Mouse (Mus musculus) cerebellum, postnatal 36 days (tissue): ENCODE results near the gene B4galt3.
"Not testable (repeated sequence)": the region's sequence is repeated elsewhere in the genome, so short reads cannot be mapped to it uniquely, and the experiment has no call there.

Experiments
- DNase-seq, 2 experiments: peaks; one replicate each; pipeline ENCODE4 v3.0.0; 2021 to 2022; ENCODE audit warnings: mixed read lengths in 2 of 2

B4galt3 gene

DNA sequence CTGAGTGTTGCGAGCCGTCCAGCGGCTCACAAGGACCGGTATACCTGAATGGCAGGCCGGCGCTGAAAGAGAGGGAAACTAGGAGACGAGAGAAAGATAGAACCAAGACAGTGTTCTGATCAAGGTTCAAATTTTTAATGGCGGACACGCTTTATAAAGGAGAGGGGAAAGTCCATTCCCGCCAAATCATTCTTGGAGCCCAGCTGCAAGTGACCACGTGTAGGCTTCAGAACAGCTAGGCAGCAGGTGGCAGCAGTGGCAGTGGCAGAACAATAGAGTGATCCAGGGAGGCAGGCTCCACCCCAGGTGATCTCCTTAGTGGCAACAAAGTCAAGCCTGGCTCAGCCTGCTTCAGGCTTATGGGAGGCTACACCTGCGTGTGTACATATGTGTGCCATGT, 28.2 kb upstream of the B4galt3 start:
- not testable (repeated sequence) for DNase-seq

DNA sequence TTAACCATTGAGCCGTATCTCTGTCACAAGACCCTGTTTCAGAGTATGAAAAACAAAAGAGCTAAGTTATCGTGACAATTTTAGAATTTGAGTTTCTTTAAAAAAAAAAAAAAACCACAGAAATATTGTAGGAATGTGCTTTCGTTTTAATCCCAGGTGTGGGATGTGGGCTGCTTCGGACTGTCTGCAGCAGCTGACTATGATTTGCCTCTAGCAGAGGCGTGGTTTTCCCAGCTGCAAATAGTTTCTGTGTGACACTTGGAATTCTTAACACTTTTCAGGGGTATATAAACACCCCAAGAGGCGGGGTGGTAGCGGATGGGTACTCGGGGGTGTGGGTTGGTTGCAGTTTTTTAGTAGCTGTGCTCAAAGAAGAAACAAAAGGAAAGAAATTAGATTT, 24.8 kb upstream of the B4galt3 start:
- DNase-seq, result no peak

DNA sequence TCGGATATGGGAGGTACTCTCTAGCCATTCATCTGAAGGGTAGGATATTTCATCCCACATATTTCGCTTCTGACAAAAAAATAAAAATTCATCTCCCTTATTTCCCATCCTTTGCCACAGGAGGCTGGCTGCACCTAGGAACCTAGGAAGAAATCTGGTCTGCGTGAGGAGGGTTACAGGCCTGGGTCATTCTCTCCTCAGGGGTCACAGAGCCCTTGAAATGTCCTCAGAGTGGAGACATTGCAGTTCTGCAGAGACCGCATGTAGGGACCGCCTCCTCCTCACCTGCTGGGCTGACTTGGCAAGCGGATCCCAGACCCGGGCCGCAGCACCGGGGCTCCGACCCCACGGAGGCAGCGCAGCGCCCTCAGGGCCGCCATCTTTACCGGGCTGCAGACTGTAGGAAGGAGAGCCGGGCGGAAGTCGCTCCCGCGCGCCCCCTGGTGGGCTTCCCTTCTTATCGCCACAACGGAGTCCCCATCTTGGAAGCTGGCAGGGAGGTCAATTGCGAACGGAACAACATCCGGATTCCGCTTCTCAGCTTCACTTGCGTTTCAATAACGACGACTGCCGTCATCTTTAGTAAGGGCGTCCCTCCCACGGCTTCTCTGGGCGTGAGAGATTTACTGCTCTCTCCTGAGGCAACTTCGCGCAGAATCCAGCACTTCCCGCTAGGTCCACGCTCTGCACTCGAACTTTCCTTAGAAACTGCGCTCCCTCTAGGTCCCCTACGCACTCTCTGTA, 23.2 kb upstream of the B4galt3 start:
- DNase-seq, result peak; percentile 98 to 99

DNA sequence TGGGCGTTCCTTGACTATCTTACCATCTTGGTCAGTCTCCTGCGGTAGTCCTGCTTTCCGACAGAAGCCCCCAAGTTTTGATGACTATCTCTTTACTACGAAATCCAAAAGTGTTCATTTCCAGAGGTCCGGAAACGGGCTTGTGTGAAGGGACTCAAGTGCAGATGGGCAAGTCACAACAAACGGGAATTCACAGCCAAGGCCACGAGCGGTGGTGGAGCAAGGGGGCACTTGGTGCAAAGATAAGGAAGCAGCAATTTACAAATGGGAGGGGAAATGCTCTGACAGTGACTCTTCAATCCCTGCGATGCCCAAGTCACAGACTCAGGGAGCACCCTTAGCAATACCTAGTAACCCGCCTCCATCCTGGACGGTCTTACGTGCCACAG, 22.7 kb upstream of the B4galt3 start:
- DNase-seq, result no peak

DNA sequence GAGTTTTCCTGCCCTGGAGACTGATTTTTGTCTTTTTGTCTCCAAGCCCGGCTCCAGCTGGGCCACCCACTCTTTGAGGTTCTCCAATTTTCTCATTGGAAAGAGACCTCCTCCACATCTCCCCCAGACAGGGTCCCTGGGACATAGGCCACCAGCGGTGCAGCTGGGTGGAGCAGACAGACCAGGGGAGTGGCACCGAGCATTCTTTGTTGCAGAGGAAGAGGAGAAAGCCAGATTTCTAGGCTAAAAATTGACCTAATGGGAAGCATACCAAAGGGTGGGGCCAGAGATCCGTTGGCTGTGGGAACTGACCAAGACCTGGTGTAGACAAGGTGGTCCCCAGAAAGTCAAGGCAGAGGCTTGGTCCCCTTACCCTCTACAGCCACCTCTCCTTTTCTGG, 22.2 kb upstream of the B4galt3 start:
- DNase-seq, result no peak

DNA sequence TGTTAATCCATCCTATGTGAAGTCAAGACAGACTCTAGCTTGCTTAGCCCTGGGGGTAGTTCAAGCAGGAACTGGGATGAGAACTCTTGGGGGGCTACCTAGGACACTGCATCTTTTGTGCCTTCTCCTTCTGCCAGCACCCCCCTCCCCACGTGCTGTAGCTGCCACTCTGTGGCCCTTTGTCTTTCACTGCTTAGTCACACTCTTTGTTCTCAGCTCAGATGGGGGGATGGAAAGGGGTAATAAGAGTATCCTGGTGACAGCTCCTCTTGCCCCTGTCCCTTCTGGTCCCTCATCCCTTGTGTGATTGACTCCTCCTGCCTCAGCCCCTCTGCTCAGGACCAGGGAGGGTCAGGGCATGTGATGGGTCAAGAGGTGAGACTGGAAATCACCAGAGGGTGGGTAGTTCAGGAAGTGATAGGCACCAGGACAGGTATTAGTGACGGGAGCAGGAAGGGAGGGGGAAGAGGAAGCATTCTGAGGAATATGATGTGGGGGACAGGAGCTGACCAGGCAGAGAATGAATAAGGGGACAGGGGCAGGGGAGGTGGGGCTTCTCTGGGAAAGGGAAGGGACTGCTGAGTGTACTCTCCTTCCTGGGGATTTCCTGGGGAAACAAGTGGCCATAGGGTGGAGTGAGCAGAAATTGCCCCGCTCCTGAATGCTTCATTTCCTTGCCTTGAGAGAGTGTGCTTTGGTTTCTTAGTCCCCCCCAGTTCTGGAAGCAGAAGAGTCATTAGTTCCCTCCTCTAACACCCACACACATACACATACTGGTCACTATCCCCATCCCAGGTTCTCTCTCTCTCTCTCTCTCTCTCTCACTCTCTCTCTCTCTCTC, 21.5 kb upstream of the B4galt3 start:
- no peak for DNase-seq

DNA sequence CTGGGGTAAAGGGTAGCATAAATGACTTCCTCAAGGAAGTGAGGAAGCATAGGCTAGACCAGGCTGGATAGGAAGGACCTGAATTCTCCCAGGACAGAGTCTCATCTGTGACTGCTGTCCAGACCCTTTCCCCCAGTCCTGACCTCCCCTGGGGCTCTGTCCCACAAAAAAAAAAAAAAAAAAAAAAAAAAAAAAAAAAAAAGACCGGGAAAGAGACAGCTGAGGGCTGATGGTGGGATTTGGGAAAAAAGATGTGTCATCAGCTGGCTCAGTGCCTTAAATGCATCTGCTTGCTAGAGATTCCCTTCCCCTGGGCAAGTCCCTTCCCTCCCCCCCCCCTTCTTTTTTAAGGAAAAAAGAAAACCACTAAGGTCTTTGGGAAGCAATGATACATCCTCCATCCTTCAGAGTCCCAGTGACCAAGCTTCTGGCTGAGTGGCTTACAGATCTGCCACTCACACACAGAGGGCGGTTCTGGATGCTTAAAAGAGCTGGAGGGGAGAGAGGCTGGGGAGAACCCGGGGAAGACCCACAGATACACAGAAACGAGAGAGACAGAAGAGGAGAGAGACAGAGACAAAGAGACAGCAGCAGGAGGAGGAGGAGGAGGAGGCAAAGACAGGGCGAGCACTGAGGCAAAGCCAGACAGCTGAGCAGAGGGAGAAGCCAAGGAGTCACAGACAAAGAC, 20.1 kb upstream of the B4galt3 start, which contains the start of gene Adamts4:
Adamts4 (plus strand) TSS at position 509 of the 688 bp plus-strand sequence.
- peak in 1 of 2 experiments; percentile 30 for DNase-seq

DNA sequence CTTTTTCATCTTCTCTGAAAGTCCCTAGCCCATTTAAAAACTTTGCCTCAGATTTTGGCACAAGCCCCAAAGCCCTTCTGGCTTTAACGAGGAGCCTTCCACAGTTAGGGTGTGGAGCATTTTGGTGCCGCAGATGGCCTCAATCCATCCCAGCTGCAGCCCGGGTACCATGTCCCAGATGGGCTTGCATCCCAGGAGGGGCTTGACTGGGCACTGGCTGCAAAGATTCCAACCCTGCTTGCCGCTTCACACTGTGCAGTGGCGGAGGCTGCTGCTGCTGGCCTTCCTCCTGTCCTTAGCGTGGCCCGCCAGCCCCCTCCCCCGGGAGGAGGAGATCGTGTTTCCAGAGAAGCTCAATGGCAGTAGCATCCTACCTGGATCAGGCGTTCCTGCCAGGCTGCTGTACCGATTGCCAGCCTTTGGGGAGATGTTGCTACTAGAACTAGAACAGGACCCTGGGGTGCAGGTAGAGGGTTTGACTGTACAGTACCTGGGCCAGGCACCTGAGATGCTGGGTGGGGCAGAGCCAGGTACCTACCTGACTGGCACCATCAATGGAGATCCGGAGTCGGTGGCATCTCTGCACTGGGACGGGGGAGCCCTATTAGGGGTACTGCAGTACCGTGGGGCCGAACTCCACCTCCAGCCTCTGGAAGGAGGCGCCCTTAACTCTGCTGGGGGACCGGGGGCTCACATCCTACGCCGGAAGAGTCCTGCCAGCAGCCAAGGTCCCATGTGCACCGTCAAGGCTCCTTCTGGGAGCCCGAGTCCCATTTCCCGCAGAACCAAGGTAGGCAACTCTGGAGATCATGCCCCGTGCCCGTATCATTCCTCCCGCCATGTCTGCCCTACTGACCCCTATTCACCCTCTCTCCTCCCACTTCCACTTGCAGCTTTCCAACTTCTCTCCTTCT, 19.2 kb upstream of the B4galt3 start, which contains the start of gene Ndufs2:
Ndufs2 (minus strand) TSS at position 709 of the 914 bp plus-strand sequence.
- no peak for DNase-seq

DNA sequence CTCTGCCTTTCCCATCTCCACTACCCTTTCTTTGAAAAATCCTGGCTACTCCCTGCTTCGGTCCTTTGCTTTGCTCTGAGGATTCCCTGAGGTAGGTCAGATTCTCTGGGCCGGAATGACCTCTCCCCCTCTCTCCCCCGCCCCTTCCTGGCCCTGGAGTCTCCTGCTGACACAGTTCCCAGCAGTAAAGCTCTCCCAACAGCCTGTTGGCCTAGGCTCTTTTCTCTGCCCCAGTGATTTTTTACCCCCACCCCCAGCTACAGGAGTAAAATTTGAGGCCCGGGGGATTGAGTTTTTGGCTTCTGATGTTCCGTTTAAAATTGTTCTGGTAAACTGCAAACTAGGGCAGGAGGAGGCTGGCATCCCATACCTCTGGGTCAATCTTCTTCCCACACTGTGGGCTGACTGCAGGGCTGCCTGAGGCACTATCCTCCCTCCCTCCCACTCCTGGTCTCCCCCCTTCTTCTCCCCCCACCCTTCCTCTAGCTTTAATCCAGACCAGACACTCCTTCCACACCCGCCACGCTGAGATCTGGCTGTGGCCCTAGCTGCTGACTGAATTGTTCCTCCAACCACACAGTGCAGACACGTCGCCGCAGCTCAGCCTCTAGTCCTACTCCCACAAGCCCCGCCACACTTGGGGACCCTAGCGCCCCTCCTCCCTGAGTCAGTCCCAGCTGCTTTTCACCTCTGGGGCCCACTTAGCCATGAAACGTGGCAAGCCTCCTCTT, 18.4 kb upstream of the B4galt3 start:
- DNase-seq, result no peak

DNA sequence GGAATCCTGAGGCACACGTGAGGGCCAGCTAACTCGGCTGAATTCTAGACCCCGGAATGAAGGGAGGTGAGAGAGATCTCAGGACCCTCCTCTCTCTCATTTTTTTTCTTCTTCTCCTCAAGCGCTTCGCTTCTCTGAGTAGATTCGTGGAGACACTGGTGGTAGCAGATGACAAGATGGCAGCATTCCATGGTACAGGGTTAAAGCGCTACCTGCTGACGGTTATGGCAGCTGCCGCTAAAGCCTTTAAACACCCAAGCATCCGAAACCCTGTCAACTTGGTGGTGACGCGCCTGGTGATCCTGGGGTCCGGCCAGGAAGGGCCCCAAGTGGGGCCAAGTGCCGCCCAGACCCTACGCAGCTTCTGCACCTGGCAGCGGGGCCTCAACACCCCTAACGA, 17.7 kb upstream of the B4galt3 start:
- no peak for DNase-seq

DNA sequence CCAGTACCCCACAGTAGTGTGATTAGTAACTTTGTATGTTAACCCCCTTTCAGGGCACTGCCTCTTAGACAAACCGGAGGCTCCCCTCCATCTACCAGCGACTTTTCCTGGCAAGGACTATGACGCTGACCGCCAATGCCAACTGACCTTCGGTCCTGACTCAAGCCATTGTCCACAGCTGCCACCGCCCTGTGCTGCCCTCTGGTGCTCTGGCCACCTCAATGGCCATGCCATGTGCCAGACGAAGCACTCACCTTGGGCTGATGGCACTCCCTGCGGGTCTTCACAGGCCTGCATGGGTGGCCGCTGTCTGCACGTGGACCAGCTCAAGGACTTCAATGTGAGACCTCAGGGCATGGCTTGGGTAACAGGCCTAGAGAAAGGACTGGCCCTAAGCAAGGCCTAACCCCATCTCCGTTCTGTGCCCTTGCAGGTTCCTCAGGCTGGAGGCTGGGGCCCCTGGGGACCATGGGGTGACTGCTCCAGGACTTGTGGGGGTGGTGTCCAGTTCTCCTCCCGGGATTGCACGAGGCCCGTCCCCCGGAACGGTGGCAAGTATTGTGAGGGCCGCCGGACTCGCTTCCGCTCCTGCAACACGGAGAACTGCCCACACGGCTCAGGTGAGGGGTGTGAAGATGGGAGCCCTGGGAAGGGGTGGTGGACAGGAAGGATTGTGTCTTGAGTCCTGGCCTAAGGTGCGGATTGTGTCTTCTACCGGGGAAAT, 13.9 kb upstream of the B4galt3 start:
- DNase-seq, result no peak

DNA sequence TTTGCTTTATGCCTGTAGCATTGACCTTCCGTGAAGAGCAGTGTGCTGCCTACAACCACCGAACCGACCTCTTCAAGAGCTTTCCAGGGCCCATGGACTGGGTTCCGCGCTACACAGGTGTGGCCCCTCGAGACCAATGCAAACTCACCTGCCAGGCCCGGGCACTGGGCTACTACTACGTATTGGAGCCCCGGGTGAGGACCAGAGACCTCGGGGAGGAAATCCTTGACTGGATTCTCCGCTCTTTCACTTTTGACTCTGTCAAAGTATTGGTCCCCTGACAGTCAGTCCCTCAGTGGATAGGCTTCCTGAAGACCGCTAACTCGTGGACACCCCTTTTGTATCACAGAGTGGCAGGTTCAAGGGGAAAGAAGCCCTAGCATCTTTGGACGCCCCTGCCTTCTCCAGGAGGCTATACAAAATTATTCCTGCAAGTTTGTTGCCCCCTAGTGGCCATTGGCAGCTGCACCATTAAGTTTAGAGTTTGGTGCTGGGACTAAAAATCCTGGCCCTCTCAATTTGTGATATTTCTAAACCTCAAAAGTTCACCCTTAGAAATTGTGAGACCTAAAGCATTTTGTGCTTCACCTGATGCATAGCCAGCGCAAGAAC, 13.1 kb upstream of the B4galt3 start:
- DNase-seq, result peak; percentile 51 to 61

DNA sequence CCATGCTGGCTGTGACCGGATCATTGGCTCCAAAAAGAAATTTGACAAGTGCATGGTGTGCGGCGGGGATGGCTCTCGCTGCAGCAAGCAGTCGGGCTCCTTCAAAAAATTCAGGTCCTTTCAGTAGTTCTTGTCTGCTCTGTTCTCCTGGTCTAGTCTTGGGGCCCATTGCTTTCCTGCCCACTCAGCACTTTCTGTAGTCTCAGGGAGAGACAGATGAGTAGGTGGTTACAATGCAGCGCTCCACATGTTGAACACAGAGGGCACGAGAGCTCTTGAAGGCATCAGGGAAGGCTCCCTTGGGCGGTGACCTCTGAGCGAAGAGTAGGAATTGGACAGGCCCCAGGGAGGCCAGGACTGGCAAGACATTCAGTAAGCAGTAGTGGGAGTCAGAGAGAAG, 12.3 kb upstream of the B4galt3 start:
- DNase-seq, result no peak

DNA sequence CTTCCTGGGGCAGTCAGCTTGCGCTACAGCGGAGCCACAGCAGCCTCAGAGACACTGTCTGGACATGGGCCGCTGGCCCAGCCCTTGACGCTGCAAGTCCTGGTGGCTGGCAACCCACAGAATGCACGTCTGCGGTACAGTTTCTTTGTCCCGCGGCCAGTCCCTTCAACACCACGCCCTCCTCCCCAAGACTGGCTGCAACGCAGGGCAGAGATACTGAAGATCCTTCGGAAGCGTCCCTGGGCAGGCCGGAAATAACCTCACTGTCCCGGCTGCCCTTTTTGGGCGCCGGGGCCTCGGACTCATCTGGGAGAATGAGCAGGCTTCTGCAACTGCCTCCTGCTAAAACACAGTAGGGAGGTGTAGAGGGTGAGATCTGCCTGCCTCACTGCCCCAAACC, 11.2 kb upstream of the B4galt3 start:
- no peak for DNase-seq

DNA sequence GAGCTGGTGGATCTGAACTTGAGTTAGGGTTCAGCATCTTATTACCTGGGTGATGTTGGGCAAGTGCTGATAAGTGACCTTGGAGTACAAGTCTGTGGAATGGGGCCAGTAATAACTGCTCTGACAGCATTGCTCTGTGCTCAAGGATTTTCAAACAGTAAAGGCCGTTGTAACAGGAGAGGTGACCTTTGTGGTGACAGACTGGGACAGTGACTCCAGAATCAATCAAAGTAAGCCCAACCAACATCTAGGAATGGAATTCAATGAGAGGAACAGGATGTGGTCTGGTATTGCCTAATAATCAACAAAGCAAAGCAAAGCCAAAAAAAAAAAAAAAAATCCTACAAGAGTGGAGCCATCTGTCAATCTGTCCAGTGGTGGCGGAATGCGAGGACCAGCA, 9.8 kb upstream of the B4galt3 start:
- DNase-seq, result no peak

DNA sequence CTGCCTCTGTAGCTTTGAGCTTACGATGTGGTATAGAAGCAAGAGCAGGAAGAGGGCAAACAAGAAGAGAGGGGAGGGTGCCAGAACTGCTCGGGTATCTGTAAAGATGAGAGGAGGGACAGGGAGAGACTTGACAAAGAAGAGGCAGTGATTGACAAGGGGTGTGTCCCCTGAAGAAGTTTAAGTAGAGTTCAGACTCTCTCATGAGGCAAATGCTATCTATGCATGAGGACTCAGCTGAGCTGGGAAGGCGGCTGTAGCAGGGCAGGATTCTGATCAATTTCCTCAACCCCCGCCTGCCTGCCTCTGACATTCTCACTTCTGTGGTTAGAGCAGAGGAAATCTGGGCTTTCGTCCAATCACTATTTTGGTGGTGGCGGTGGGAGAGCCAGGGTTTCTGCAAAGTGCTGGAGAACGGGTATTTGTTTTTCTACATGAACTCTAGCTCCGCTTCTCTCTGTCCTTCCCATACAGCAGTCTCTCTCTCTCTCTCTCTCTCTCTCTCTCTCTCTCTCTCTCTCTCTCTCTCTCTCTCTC, 7.5 kb upstream of the B4galt3 start:
- DNase-seq, result peak in 1 of 2 experiments; percentile 42

DNA sequence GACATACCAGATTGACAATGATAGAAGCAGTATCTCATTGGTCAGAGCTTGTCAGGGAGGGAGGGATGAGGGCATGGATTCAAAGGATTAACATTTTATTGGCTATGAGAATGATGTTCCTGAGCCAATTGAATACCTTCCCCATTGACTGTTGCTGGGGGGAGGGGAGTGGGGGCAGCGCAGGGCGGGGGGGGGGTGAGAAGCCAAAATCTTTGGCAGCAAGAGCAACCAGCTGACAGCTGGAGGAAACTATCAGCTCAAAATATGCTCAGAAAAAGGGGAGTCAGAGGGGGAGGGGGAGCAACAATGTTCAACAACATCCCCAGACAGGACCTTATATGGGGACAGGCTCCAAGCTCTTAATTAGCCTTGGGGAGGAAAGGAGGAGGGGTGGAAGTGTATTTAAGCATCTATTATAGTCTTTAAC, 6.9 kb upstream of the B4galt3 start:
- no peak for DNase-seq

DNA sequence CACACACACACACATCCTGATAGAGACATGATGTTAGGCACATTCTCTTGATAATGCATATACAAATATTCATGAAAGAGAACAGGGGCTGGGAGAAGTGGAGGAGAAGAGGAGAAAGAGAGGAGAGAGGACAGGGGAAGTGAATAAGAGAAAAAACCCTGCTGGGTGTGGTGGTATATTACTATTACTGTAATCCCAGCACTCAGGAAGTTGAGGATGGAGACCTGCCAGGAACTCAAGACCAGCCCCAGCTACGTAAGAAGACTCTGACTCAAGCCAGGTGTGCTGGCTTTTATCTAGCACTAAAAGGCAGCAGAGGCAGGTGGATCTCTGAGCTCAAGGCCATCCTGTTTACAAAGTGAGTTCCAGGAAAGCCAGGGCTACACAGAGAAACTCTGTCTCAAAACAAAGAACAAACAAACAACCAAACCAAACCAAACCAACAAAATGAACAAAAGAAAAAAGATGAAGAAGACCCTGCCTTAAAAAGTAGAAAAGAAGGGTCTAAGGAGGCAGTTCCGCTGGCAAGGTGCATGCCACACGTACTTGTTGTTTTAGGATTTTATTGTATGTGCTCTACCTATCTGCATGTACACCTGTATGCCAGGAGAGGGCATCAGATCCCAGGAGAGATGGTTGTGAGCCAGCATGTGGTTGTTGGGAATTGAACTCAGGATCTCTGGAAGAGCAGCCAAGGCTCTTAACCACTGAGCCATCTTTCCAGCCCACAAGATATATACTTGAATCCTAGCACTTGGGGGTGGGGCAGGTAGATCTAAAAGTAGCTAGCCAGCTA, 6.3 kb upstream of the B4galt3 start:
- no peak for DNase-seq
